Mouse (Mus musculus): ENCODE measurements around the gene Rapgef3.

- TF ChIP-seq GATA1 (IDR thresholded peaks at IDR 0.05; ENCODE audit: low read length) (no peak), TAL1 (IDR thresholded peaks at IDR 0.05; ENCODE audit: low read length) (no peak)
These were observed 56.9 kb downstream of the Rapgef3 start for GRCm38 (mm10) chr15:97710906-97711305.
